Mouse (Mus musculus) CH12.LX (cell line): ENCODE data around the gene Tomm20. TPM values are rescaled to one million over a fixed set of nuclear protein-coding genes. Genes with fewer than 3 reads are reported as not detected.

ENCODE experiments used
- DNase-seq: peaks from one replicate; pipeline ENCODE4 v3.0.0-alpha.2; 2013; ENCODE audit errors: extremely low read depth
- H3K27ac ChIP-seq: 2 replicates; pipeline ENCODE4 v1.5.1; 2012; ENCODE audit warnings: low read depth, mild to moderate bottlenecking, control low read depth, moderate library complexity; ENCODE audit not compliant: insufficient read depth
- H3K27me3 ChIP-seq: replicated peaks from 2 replicates; pipeline ENCODE3; 2012; ENCODE audit warnings: inconsistent platforms
- H3K36me3 ChIP-seq, 2 experiments: replicated peaks in 1 of 2; 2 replicates each; pipeline versions ENCODE3 to v1.6.1; 2012; ENCODE audit warnings: inconsistent platforms in 1 of 2, low read length in 1 of 2, mild to moderate bottlenecking in 1 of 2, mixed read lengths in 1 of 2, moderate library complexity in 1 of 2; ENCODE audit not compliant: control insufficient read depth in 1 of 2, insufficient read depth in 1 of 2
- H3K4me1 ChIP-seq, 2 experiments: 2 replicates each; pipeline ENCODE4 v1.6.1; 2012; ENCODE audit warnings: inconsistent platforms in 1 of 2, moderate library complexity in 1 of 2; ENCODE audit not compliant: insufficient read depth in 2 of 2, control insufficient read depth in 1 of 2
- H3K4me2 ChIP-seq: 2 replicates; pipeline ENCODE4 v1.6.1; 2012; ENCODE audit warnings: low read depth, mild to moderate bottlenecking, control low read depth; ENCODE audit not compliant: poor library complexity, insufficient read depth, severe bottlenecking
- H3K4me3 ChIP-seq, 3 experiments: fragments of 150-350 bp in 1 of 3; sonication (generic) in 1 of 3; replicated peaks in 1 of 3; 2 replicates each; pipeline versions ENCODE3 to v1.5.1; 2011 to 2012; ENCODE audit warnings: low read depth in 2 of 3, low read length in 2 of 3, mild to moderate bottlenecking in 2 of 3, moderate library complexity in 2 of 3, control low read depth in 1 of 3, improper control_type of control experiment in 1 of 3, inconsistent platforms in 1 of 3, mixed read lengths in 1 of 3; ENCODE audit not compliant: poor library complexity in 1 of 3
- H3K79me2 ChIP-seq: replicated peaks from 2 replicates; pipeline ENCODE4 v1.6.1; 2012; ENCODE audit warnings: mild to moderate bottlenecking, moderate library complexity; ENCODE audit not compliant: control insufficient read depth, poor library complexity, insufficient read depth, severe bottlenecking; ENCODE audit errors: extremely low read depth
- H3K9ac ChIP-seq: 2 replicates; pipeline ENCODE4 v1.6.1; 2012; ENCODE audit warnings: low read depth, mild to moderate bottlenecking, control low read depth, moderate library complexity; ENCODE audit not compliant: insufficient read depth
- H3K9me3 ChIP-seq: replicated peaks from 2 replicates; pipeline ENCODE3; 2012; ENCODE audit warnings: low read length, inconsistent platforms, mixed read lengths
- BHLHE40 ChIP-seq: IDR thresholded peaks from 2 replicates; pipeline ENCODE4 v1.6.1; 2011; ENCODE audit warnings: mild to moderate bottlenecking, low read depth, low read length, improper control_type of control experiment
- CHD1 ChIP-seq: IDR thresholded peaks from 2 replicates; pipeline ENCODE4 v1.6.1; 2012; ENCODE audit warnings: low read depth, low read length, improper control_type of control experiment, inconsistent platforms
- CTCF ChIP-seq, 2 experiments: IDR thresholded peaks in 1 of 2; conservative IDR thresholded peaks in 1 of 2; 2 replicates each; pipeline ENCODE4 v1.5.1; 2011 to 2012; ENCODE audit warnings: low read depth in 2 of 2, low read length in 2 of 2, improper control_type of control experiment in 1 of 2, inconsistent platforms in 1 of 2, mild to moderate bottlenecking in 1 of 2, moderate library complexity in 1 of 2
- EP300 ChIP-seq: IDR thresholded peaks from 2 replicates; pipeline ENCODE4 v1.6.1; 2011; ENCODE audit warnings: low read length, improper control_type of control experiment
- GABPA ChIP-seq: IDR thresholded peaks from 2 replicates; pipeline ENCODE4 v1.6.1; 2012; ENCODE audit warnings: low read depth, low read length, improper control_type of control experiment, inconsistent platforms; ENCODE audit not compliant: insufficient replicate concordance
- HCFC1 ChIP-seq: IDR thresholded peaks from 2 replicates; pipeline ENCODE4 v1.6.1; 2012; ENCODE audit warnings: low read depth, mild to moderate bottlenecking, inconsistent platforms, low read length, improper control_type of control experiment
- JUN ChIP-seq: IDR thresholded peaks from 2 replicates; pipeline ENCODE4 v1.6.1; 2011; ENCODE audit warnings: low read depth, mild to moderate bottlenecking, low read length, improper control_type of control experiment, moderate library complexity; ENCODE audit not compliant: insufficient read depth
- JUND ChIP-seq: conservative IDR thresholded peaks from 2 replicates; pipeline ENCODE4 v1.6.1; 2011; ENCODE audit warnings: low read depth, low read length, improper control_type of control experiment
- KAT2A ChIP-seq: IDR thresholded peaks from 2 replicates; pipeline ENCODE4 v1.6.1; 2012; ENCODE audit warnings: low read length, improper control_type of control experiment, inconsistent platforms; ENCODE audit not compliant: insufficient replicate concordance
- MAFK ChIP-seq: IDR thresholded peaks from 2 replicates; pipeline ENCODE4 v1.6.1; 2011; ENCODE audit warnings: low read length, improper control_type of control experiment; ENCODE audit not compliant: insufficient replicate concordance
- MAX ChIP-seq: IDR thresholded peaks from 2 replicates; pipeline ENCODE4 v1.6.1; 2011; ENCODE audit warnings: low read length, improper control_type of control experiment
- MAZ ChIP-seq: IDR thresholded peaks from 2 replicates; pipeline ENCODE4 v1.6.1; 2012; ENCODE audit warnings: low read depth, mild to moderate bottlenecking, inconsistent platforms, low read length, improper control_type of control experiment, moderate library complexity
- MEF2A ChIP-seq: IDR thresholded peaks from 2 replicates; pipeline ENCODE4 v1.6.1; 2014; ENCODE audit warnings: low read depth, mild to moderate bottlenecking, inconsistent platforms, low read length, improper control_type of control experiment, borderline replicate concordance
- NRF1 ChIP-seq: IDR thresholded peaks from 2 replicates; pipeline ENCODE4 v1.6.1; 2014; ENCODE audit warnings: low read depth, mild to moderate bottlenecking, inconsistent platforms, low read length, improper control_type of control experiment, moderate library complexity
- PAX5 ChIP-seq: IDR thresholded peaks from 2 replicates; pipeline ENCODE4 v1.6.1; 2012; ENCODE audit warnings: low read length, inconsistent platforms, mixed read lengths
- POLR2A ChIP-seq: IDR thresholded peaks from 2 replicates; pipeline ENCODE4 v1.6.1; 2011; ENCODE audit warnings: low read depth, mild to moderate bottlenecking, improper control_type of control experiment, low read length
- RAD21 ChIP-seq: IDR thresholded peaks from 2 replicates; pipeline ENCODE4 v1.6.1; 2011; ENCODE audit warnings: low read depth, mild to moderate bottlenecking, low read length, improper control_type of control experiment, moderate library complexity
- SIN3A ChIP-seq: IDR thresholded peaks from 2 replicates; pipeline ENCODE4 v1.6.1; 2012; ENCODE audit warnings: low read length, improper control_type of control experiment, inconsistent platforms
- TCF12 ChIP-seq: IDR thresholded peaks from 2 replicates; pipeline ENCODE4 v1.6.1; 2014; ENCODE audit warnings: low read depth, mild to moderate bottlenecking, inconsistent platforms, low read length, improper control_type of control experiment
- UBTF ChIP-seq: IDR thresholded peaks from 2 replicates; pipeline ENCODE4 v1.6.1; 2012; ENCODE audit warnings: low read depth, mild to moderate bottlenecking, inconsistent platforms, low read length, improper control_type of control experiment, moderate library complexity
- USF1 ChIP-seq: IDR thresholded peaks from 2 replicates; pipeline ENCODE4 v1.6.1; 2014; ENCODE audit warnings: low read depth, mild to moderate bottlenecking, inconsistent platforms, low read length, improper control_type of control experiment
- USF2 ChIP-seq: conservative IDR thresholded peaks from 2 replicates; pipeline ENCODE4 v1.6.1; 2011; ENCODE audit warnings: low read depth, low read length, improper control_type of control experiment
- ZC3H11A ChIP-seq: IDR thresholded peaks from 2 replicates; pipeline ENCODE4 v1.6.1; 2012; ENCODE audit warnings: low read depth, mild to moderate bottlenecking, inconsistent platforms, low read length, improper control_type of control experiment
- ZKSCAN1 ChIP-seq: IDR thresholded peaks from 2 replicates; pipeline ENCODE4 v1.6.1; 2012; ENCODE audit warnings: low read depth, inconsistent platforms, low read length, improper control_type of control experiment, borderline replicate concordance
- ZNF384 ChIP-seq: IDR thresholded peaks from 2 replicates; pipeline ENCODE4 v1.6.1; 2012; ENCODE audit warnings: low read depth, low read length, improper control_type of control experiment, inconsistent platforms
- dilution Hi-C: fragments of 300-500 bp; cut with MboI; formaldehyde crosslinking; loops from 2 replicates; pipeline ENCODE4 v1.14.3; 2020; ENCODE audit warnings: low sequenced_read_pairs; ENCODE audit not compliant: extremely low pct_unique_long_range_greater_than_20kb, extremely low pct_ligation_motif_present
- in situ Hi-C: fragments of 300-500 bp; cut with MboI; formaldehyde crosslinking; loops from 3 replicates; pipeline ENCODE4 v1.14.3; 2019; ENCODE audit warnings: low sequenced_read_pairs, low pct_ligation_motif_present, low pct_unique_long_range_greater_than_20kb, mixed read lengths
- polyA plus RNA-seq: library from polyadenylated mRNA; unstranded; fragments of >175 nt; gene quantifications from 2 replicates; pipeline ENCODE4 v1.2.1, GENCODE M21; 2012; ENCODE audit warnings: low read depth; ENCODE audit not compliant: insufficient read length
- total RNA-seq, 2 experiments: library from RNA; depleted of rRNA; stranded (reverse); fragments of 300-350 nt in 1 of 2; fragments of >200 nt in 1 of 2; gene quantifications; 2 replicates each; pipeline ENCODE4 v1.2.3; 2012 to 2014

Tomm20 gene
- total and polyA plus RNA-seq, 3 experiments: 130 to 513 (median 394) TPM

- no peak for DNase-seq
- Histone ChIP-seq H3K36me3 (peaks cover 29 to 69% of the 10 kb centered on the region in 2 experiments), H3K4me3 (no peak overlapping the region), H3K4me1 (peaks cover 9 to 20% of the 10 kb centered on the region in 2 experiments; a peak in 3 of 4 replicates), H3K27me3 (no peaks in the 10 kb centered on the region), H3K4me2 (no peak overlapping the region), H3K9me3 (no peaks in the 10 kb centered on the region), H3K79me2 (no peaks in the 10 kb centered on the region), H3K9ac (no peak overlapping the region), H3K27ac (no peak overlapping the region)
- dilution Hi-C loops: loop anchor here (25.0 kb wide), 1 partner anchor 436 kb away; the partner anchor contains the start of gene Tarbp1
- in situ Hi-C loops: loop anchor here (10.0 kb wide), 1 partner anchor 328 kb away; the partner anchor contains the start of gene Irf2bp2
- TF ChIP-seq ZC3H11A: no peak
- TF ChIP-seq NRF1: no peak
- TF ChIP-seq ZNF384: no peak
- no peak for TF ChIP-seq BHLHE40
- no peak for TF ChIP-seq UBTF
- no peak for TF ChIP-seq RAD21
- TF ChIP-seq POLR2A: no peak
- TF ChIP-seq MAX: no peak
- no peak for TF ChIP-seq JUND
- no peak for TF ChIP-seq TCF12
- no peak for TF ChIP-seq PAX5
- no peak for TF ChIP-seq CTCF (conservative IDR thresholded peaks at IDR 0.05 in 1 of 2, IDR thresholded peaks at IDR 0.05 in 1 of 2; ENCODE audit: low read depth in 2 of 2, low read length in 2 of 2)
- no peak for TF ChIP-seq SIN3A
- TF ChIP-seq JUN: no peak
- no peak for TF ChIP-seq EP300
- TF ChIP-seq USF2: no peak
- TF ChIP-seq MEF2A: no peak
- TF ChIP-seq MAZ: no peak
- no peak for TF ChIP-seq MAFK
These were observed 22.7 kb downstream of the Tomm20 start for GRCm38 (mm10) chr8:126922981-126923380.

GRCm38 (mm10) chr8:126921432-126921831 is 24.2 kb downstream of the Tomm20 start:
- Histone ChIP-seq H3K27me3 (no peaks in the 10 kb centered on the region), H3K79me2 (no peaks in the 10 kb centered on the region), H3K4me2 (no peak overlapping the region), H3K4me1 (peaks cover 9 to 28% of the 10 kb centered on the region in 2 experiments; a peak in 3 of 4 replicates), H3K36me3 (peaks cover 18 to 55% of the 10 kb centered on the region in 2 experiments), H3K9me3 (no peaks in the 10 kb centered on the region), H3K27ac (no peak overlapping the region), H3K4me3 (no peak overlapping the region), H3K9ac (no peak overlapping the region)
- no peak for DNase-seq
- TF ChIP-seq TCF12 (no peak), HCFC1 (no peak), USF1 (no peak), ZNF384 (no peak), JUND (no peak), PAX5 (no peak), RAD21 (no peak), NRF1 (no peak), POLR2A (no peak), GABPA (no peak), KAT2A (no peak), SIN3A (no peak), ZKSCAN1 (no peak), CHD1 (no peak), JUN (no peak), CTCF (conservative IDR thresholded peaks at IDR 0.05 in 1 of 2, IDR thresholded peaks at IDR 0.05 in 1 of 2; ENCODE audit: low read depth in 2 of 2, low read length in 2 of 2) (no peak)
- dilution Hi-C loops: loop anchor here (25.0 kb wide), 1 partner anchor 434 kb away; the partner anchor contains the start of gene Tarbp1
- in situ Hi-C loops: loop anchor here (10.0 kb wide), 1 partner anchor 327 kb away; the partner anchor contains the start of gene Irf2bp2
